Mouse (Mus musculus) CH12.LX (cell line): Measurements from ENCODE around the gene Adamts14.

Experiments used
- CHD2 ChIP-seq: IDR thresholded peaks from 2 replicates; pipeline ENCODE4 v1.6.1; 2011; ENCODE audit warnings: low read length, improper control_type of control experiment
- CTCF ChIP-seq, 2 experiments: IDR thresholded peaks in 1 of 2; conservative IDR thresholded peaks in 1 of 2; 2 replicates each; pipeline ENCODE4 v1.5.1; 2011 to 2012; ENCODE audit warnings: low read depth in 2 of 2, low read length in 2 of 2, improper control_type of control experiment in 1 of 2, inconsistent platforms in 1 of 2, mild to moderate bottlenecking in 1 of 2, moderate library complexity in 1 of 2
- EP300 ChIP-seq: IDR thresholded peaks from 2 replicates; pipeline ENCODE4 v1.6.1; 2011; ENCODE audit warnings: low read length, improper control_type of control experiment
- ETS1 ChIP-seq: conservative IDR thresholded peaks from 2 replicates; pipeline ENCODE4 v1.6.1; 2012; ENCODE audit warnings: low read depth, mild to moderate bottlenecking, inconsistent platforms, low read length, improper control_type of control experiment, moderate library complexity
- KAT2A ChIP-seq: IDR thresholded peaks from 2 replicates; pipeline ENCODE4 v1.6.1; 2012; ENCODE audit warnings: low read length, improper control_type of control experiment, inconsistent platforms; ENCODE audit not compliant: insufficient replicate concordance
- MAFK ChIP-seq: IDR thresholded peaks from 2 replicates; pipeline ENCODE4 v1.6.1; 2011; ENCODE audit warnings: low read length, improper control_type of control experiment; ENCODE audit not compliant: insufficient replicate concordance
- POLR2A ChIP-seq: IDR thresholded peaks from 2 replicates; pipeline ENCODE4 v1.6.1; 2011; ENCODE audit warnings: low read depth, mild to moderate bottlenecking, improper control_type of control experiment, low read length
- POLR2AphosphoS2 ChIP-seq: IDR thresholded peaks from 2 replicates; pipeline ENCODE4 v1.6.1; 2011; ENCODE audit warnings: low read depth, low read length, improper control_type of control experiment
- USF1 ChIP-seq: IDR thresholded peaks from 2 replicates; pipeline ENCODE4 v1.6.1; 2014; ENCODE audit warnings: low read depth, mild to moderate bottlenecking, inconsistent platforms, low read length, improper control_type of control experiment
- USF2 ChIP-seq: conservative IDR thresholded peaks from 2 replicates; pipeline ENCODE4 v1.6.1; 2011; ENCODE audit warnings: low read depth, low read length, improper control_type of control experiment
- ZKSCAN1 ChIP-seq: IDR thresholded peaks from 2 replicates; pipeline ENCODE4 v1.6.1; 2012; ENCODE audit warnings: low read depth, inconsistent platforms, low read length, improper control_type of control experiment, borderline replicate concordance

DNA sequence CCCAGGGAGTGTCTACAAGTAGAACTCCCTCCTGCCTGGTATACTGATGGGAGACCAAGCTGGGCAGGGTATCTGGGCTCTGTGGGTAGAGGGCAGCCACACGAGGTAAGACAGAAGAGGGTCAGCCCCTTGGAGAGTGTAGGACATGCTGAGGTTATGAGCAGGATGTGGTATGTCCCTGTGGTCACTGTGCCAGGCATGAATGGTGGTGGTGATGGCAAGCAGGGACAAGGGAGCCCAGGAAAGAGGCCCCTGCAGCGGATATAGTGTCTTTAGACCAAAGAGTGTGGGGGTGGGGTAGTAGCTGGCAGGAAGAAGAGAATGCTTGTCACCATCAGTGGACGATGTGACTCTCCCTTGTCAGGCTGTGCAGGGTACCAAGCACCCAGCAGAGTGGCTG lies 85.2 kb downstream of the Adamts14 start:
- TF ChIP-seq POLR2A (no peak), POLR2AphosphoS2 (no peak), ZKSCAN1 (no peak), USF2 (no peak), KAT2A (no peak), CHD2 (0 out of 2 replicates have a peak, but pooled peaks have one; percentile 8), ETS1 (no peak), CTCF (conservative IDR thresholded peaks at IDR 0.05 in 1 of 2, IDR thresholded peaks at IDR 0.05 in 1 of 2; ENCODE audit: low read depth in 2 of 2, low read length in 2 of 2) (no peak), EP300 (no peak), USF1 (no peak), MAFK (no peak)
